ENCODE assay signal across 16 mouse cellular contexts in the genomic region with DNA sequence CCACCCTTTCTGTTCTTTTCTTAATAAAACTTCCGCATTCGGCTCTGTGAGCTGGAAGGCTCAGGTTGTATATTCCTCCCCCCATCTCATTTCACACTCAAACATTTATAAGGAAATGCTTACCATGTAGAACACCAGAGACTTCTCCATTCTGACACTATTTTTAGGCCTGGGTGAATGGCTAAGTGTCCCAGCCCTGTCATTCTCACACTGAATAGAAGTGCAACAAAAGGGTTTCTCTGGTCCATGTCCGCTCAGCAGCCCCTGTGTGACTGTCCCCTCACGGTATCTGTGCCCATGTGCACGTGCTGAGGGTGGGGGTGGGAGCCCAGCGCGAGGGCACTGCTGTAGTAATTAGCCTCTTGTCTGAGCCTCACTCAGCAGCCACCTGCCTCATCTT.
A peak's percentile ranks its signal among the peaks of the same experiment; 100 is the strongest.
DNase-seq lines count a peak whose midpoint lies in the region; ATAC-seq and TF ChIP-seq lines count a peak whose summit lies in the region.
"Had no signal": no experiment of that assay in that cellular context is flagged by ENCODE, and none has a peak within 500 bp of the region (broad histone marks: within the 10 kb centered on the region; RNA-seq: fewer than 3 reads in every experiment).

No protein-coding gene starts in this region.

- peak overlapping the region; percentile 36; the same call in 1 of the 2 replicates for H3K27ac ChIP-seq in intestine, embryonic 16.5 days (ENCODE audit: low read length)
- H3K27ac ChIP-seq in intestine, embryonic 15.5 days, result no peak overlapping the region
- peak overlapping the region; percentile 60 for H3K27ac ChIP-seq in spleen, adult 2 months (ENCODE audit: insufficient read depth, low read length)
- 0 out of 2 replicates have a peak overlapping the region, but pooled peaks have one; percentile 0 for H3K27ac ChIP-seq in small intestine, adult 2 months (ENCODE audit: insufficient read depth, low read depth, low read length)
- H3K27ac ChIP-seq: embryonic facial prominence, embryonic 15.5 days; forebrain, embryonic 13.5 days; heart, embryonic 10.5 days; hindbrain, embryonic 13.5 days; liver, embryonic 14.5 days had no signal

- H3K4me3 ChIP-seq in intestine, embryonic 16.5 days (ENCODE audit: low read length), result no peak overlapping the region
- no peak overlapping the region for H3K4me3 ChIP-seq in intestine, embryonic 15.5 days (replicated peaks)
- no peak overlapping the region for H3K4me3 ChIP-seq in spleen, adult 2 months (ENCODE audit: extremely low read depth, insufficient read depth, insufficient read length)
- H3K4me3 ChIP-seq in small intestine, adult 2 months (ENCODE audit: low read depth, low read length), result no peak overlapping the region
- H3K4me3 ChIP-seq: embryonic facial prominence, embryonic 15.5 days; forebrain, embryonic 13.5 days; heart, embryonic 10.5 days; hindbrain, embryonic 13.5 days had no signal

- DNase-seq in spleen, adult 2 months (ENCODE audit: low read depth in 1 of 2, low spot score in 2 of 2), result no peak
- no peak for DNase-seq in spleen, postnatal 14 days (ENCODE audit: low spot score in 2 of 2)
- DNase-seq in cerebellum, adult 18-20 months, result no peak
- no peak for DNase-seq in layer of hippocampus, adult 18-20 months (ENCODE audit: low spot score in 2 of 2)
- DNase-seq: cerebellum, postnatal 25 days; kidney, adult 11 months; thymus, postnatal 14 days had no signal

- 68% methylated on average over 7 of the region's 7 CpGs for WGBS in intestine, embryonic 16.5 days
- 69% methylated on average over 7 of the region's 7 CpGs for WGBS in intestine, embryonic 15.5 days
- 15% methylated on average over 7 of the region's 7 CpGs for WGBS in spleen, adult 2 months
- WGBS in small intestine, adult 2 months, result 60% methylated on average over 7 of the region's 7 CpGs

- H3K36me3 ChIP-seq in intestine, embryonic 16.5 days (ENCODE audit: control insufficient read depth, insufficient read depth, low read length), result no peaks in the 10 kb centered on the region
- no peaks in the 10 kb centered on the region for H3K36me3 ChIP-seq in intestine, embryonic 15.5 days
- no peaks in the 10 kb centered on the region for H3K36me3 ChIP-seq in spleen, adult 2 months (ENCODE audit: control insufficient read depth, insufficient read depth, low read length)
- H3K36me3 ChIP-seq in small intestine, adult 2 months (ENCODE audit: control insufficient read depth, insufficient read depth, low read length), result peaks cover 3% of the 10 kb centered on the region; the same call in 1 of the 2 replicates
- H3K36me3 ChIP-seq: embryonic facial prominence, embryonic 15.5 days; heart, embryonic 10.5 days; hindbrain, embryonic 13.5 days had no signal

- H3K9ac ChIP-seq in intestine, embryonic 16.5 days (ENCODE audit: low read depth, low read length), result no peak overlapping the region
- no peak overlapping the region for H3K9ac ChIP-seq in intestine, embryonic 15.5 days
- H3K9ac ChIP-seq: embryonic facial prominence, embryonic 15.5 days; forebrain, embryonic 13.5 days; hindbrain, embryonic 13.5 days; liver, embryonic 14.5 days had no signal

- TF ChIP-seq POLR2A in spleen, adult 2 months (IDR thresholded peaks at IDR 0.05; ENCODE audit: low read depth, low read length), result no peak
- no peak for TF ChIP-seq POLR2A in small intestine, adult 2 months (IDR thresholded peaks at IDR 0.05; ENCODE audit: low read depth, low read length)

- peaks cover 12% of the 10 kb centered on the region for H3K4me1 ChIP-seq in intestine, embryonic 16.5 days (ENCODE audit: control insufficient read depth, insufficient read depth, low read length)
- H3K4me1 ChIP-seq in intestine, embryonic 15.5 days (replicated peaks), result 0 out of 2 replicates have a peak, but pooled peaks cover 5% of the 10 kb centered on the region
- H3K4me1 ChIP-seq in spleen, adult 2 months (ENCODE audit: control insufficient read depth, insufficient read depth, insufficient read length), result peaks cover 20% of the 10 kb centered on the region; the same call in 1 of the 2 replicates
- peaks cover 27% of the 10 kb centered on the region for H3K4me1 ChIP-seq in small intestine, adult 2 months (ENCODE audit: control insufficient read depth, insufficient read depth, insufficient read length, low read length)

- H3K27me3 ChIP-seq in intestine, embryonic 16.5 days (replicated peaks; ENCODE audit: control insufficient read depth, insufficient read depth, low read length), result no peaks in the 10 kb centered on the region
- no peaks in the 10 kb centered on the region for H3K27me3 ChIP-seq in intestine, embryonic 15.5 days (replicated peaks)
- H3K27me3 ChIP-seq in spleen, adult 2 months (ENCODE audit: control insufficient read depth, insufficient read depth, low read length), result no peaks in the 10 kb centered on the region
- H3K27me3 ChIP-seq in small intestine, adult 2 months (ENCODE audit: control insufficient read depth, insufficient read depth, low read length), result no peaks in the 10 kb centered on the region
- H3K27me3 ChIP-seq: embryonic facial prominence, embryonic 15.5 days; forebrain, embryonic 13.5 days had no signal

- TF ChIP-seq CTCF in spleen, adult 2 months (IDR thresholded peaks at IDR 0.05; ENCODE audit: extremely low read depth, insufficient read depth, insufficient read length, insufficient replicate concordance), result no peak
- TF ChIP-seq CTCF in small intestine, adult 2 months (IDR thresholded peaks at IDR 0.05; ENCODE audit: extremely low read depth, insufficient read length, insufficient replicate concordance, low read depth, low read length), result no peak

- no peak overlapping the region for H3K4me2 ChIP-seq in intestine, embryonic 16.5 days (ENCODE audit: low read depth, low read length)
- no peak overlapping the region for H3K4me2 ChIP-seq in intestine, embryonic 15.5 days (replicated peaks)
- H3K4me2 ChIP-seq: embryonic facial prominence, embryonic 15.5 days; forebrain, embryonic 13.5 days; hindbrain, embryonic 13.5 days had no signal

- ATAC-seq in intestine, embryonic 16.5 days, result no peak
- ATAC-seq in intestine, embryonic 15.5 days, result no peak
- ATAC-seq in common myeloid progenitor, adult 5-6 weeks (replicated peaks; ENCODE audit: low read depth, poor library complexity, severe bottlenecking), result peak; percentile 49
- ATAC-seq: forebrain, embryonic 13.5 days had no signal

- no peaks in the 10 kb centered on the region; the same call in 1 of the 2 replicates for H3K9me3 ChIP-seq in intestine, embryonic 16.5 days (ENCODE audit: control insufficient read depth, low read length)
- H3K9me3 ChIP-seq in intestine, embryonic 15.5 days, result no peaks in the 10 kb centered on the region
- H3K9me3 ChIP-seq: embryonic facial prominence, embryonic 15.5 days; forebrain, embryonic 13.5 days; heart, embryonic 10.5 days; hindbrain, embryonic 13.5 days had no signal
